Mouse (Mus musculus) heart, embryonic 13.5 days (tissue): ENCODE measurements around the gene Ss18l2. TPM values are rescaled to one million over a fixed set of nuclear protein-coding genes. Genes with fewer than 3 reads are reported as not detected.

Experiments used
- ATAC-seq: fragments of 200-750 bp; cut with Nextera tagmentation; 2 replicates; pipeline ENCODE4 v1.8.0; 2017; ENCODE audit warnings: moderate TSS enrichment; ENCODE audit not compliant: insufficient number of reproducible peaks, low FRiP score, low TSS enrichment; ENCODE audit errors: extremely low read depth
- H3K27ac ChIP-seq: fragments of 300-500 bp; sonication (generic); replicated peaks from 2 replicates; pipeline ENCODE4 v1.5.1; 2015; ENCODE audit warnings: moderate library complexity, mild to moderate bottlenecking, inconsistent platforms
- H3K27me3 ChIP-seq: fragments of 300-500 bp; sonication (generic); replicated peaks from 2 replicates; pipeline ENCODE4 v1.6.1; 2015; ENCODE audit warnings: mild to moderate bottlenecking, inconsistent platforms
- H3K36me3 ChIP-seq: fragments of 300-500 bp; sonication (generic); 2 replicates; pipeline ENCODE4 v1.6.1; 2015; ENCODE audit warnings: mild to moderate bottlenecking, inconsistent platforms
- H3K4me1 ChIP-seq: fragments of 300-500 bp; sonication (generic); 2 replicates; pipeline ENCODE4 v1.6.1; 2015; ENCODE audit warnings: inconsistent platforms
- H3K4me2 ChIP-seq: fragments of 300-500 bp; sonication (generic); 2 replicates; pipeline ENCODE4 v1.6.1; 2015; ENCODE audit warnings: inconsistent platforms, mild to moderate bottlenecking, moderate library complexity
- H3K4me3 ChIP-seq: fragments of 300-500 bp; sonication (generic); 2 replicates; pipeline ENCODE4 v1.5.1; 2015; ENCODE audit warnings: moderate library complexity, mild to moderate bottlenecking, inconsistent platforms
- H3K9ac ChIP-seq: fragments of 300-500 bp; sonication (generic); 2 replicates; pipeline ENCODE4 v1.6.1; 2015; ENCODE audit warnings: inconsistent platforms, mild to moderate bottlenecking, moderate library complexity
- H3K9me3 ChIP-seq: fragments of 300-500 bp; sonication (generic); 2 replicates; pipeline ENCODE4 v1.6.1; 2016; ENCODE audit warnings: inconsistent platforms
- WGBS: fragments of 180-500 bp; shearing (Covaris S2); methylation state at CpG from one replicate; pipeline ENCODE4 v1.1.7; 2015; ENCODE audit warnings: mixed read lengths; 5-methylcytosine and 5-hydroxymethylcytosine counted together
- polyA plus RNA-seq: library from polyadenylated mRNA; unstranded; fragments of >200 nt; fragmentation: Nextera tagmentation; extraction: Ambion mirVana; gene quantifications from 2 replicates; pipeline ENCODE4 v1.2.1, GENCODE M21; 2015

Gene Ss18l2
- polyA plus RNA-seq: 163 and 176 TPM in 2 replicates

- H3K36me3 ChIP-seq: peaks cover 19% of the 10 kb centered on the region
- peak; percentile 100 for ATAC-seq
- peaks cover 44% of the 10 kb centered on the region for H3K4me1 ChIP-seq
- H3K4me2 ChIP-seq: peak within 1 kb of the TSS; percentile 84
- 4% methylated on average over 37 of the region's 37 CpGs for WGBS
- no peaks in the 10 kb centered on the region for H3K9me3 ChIP-seq
- peak within 1 kb of the TSS; percentile 94 for H3K4me3 ChIP-seq
- no peaks in the 10 kb centered on the region for H3K27me3 ChIP-seq
- peak within 1 kb of the TSS; percentile 97 for H3K9ac ChIP-seq
- H3K27ac ChIP-seq: peak within 1 kb of the TSS; percentile 99
Measured at GRCm38 (mm10) chr9:121709898-121710583, at the start of gene Ss18l2. TSS of gene Ss18l2 (plus strand) at chr9:121710329.

- no peak overlapping the region for H3K27ac ChIP-seq
- no peak for ATAC-seq
- WGBS: 58% methylated on average over 6 of the region's 6 CpGs
- no peak overlapping the region for H3K4me3 ChIP-seq
- H3K9me3 ChIP-seq: no peaks in the 10 kb centered on the region
- H3K9ac ChIP-seq: no peak overlapping the region
- H3K4me2 ChIP-seq: no peak overlapping the region
- no peaks in the 10 kb centered on the region for H3K4me1 ChIP-seq
- H3K27me3 ChIP-seq: peaks cover 78% of the 10 kb centered on the region
- no peaks in the 10 kb centered on the region for H3K36me3 ChIP-seq
Measured at GRCm38 (mm10) chr9:121663467-121663866, 46.7 kb upstream of the Ss18l2 start.

- H3K4me2 ChIP-seq: no peak overlapping the region
- no peaks in the 10 kb centered on the region for H3K36me3 ChIP-seq
- ATAC-seq: no peak
- no peaks in the 10 kb centered on the region for H3K9me3 ChIP-seq
- 75% methylated on average over 5 of the region's 5 CpGs for WGBS
- no peak overlapping the region for H3K4me3 ChIP-seq
- H3K4me1 ChIP-seq: peaks cover 2% of the 10 kb centered on the region
- no peak overlapping the region for H3K9ac ChIP-seq
- no peak overlapping the region for H3K27ac ChIP-seq
- peaks cover 81% of the 10 kb centered on the region for H3K27me3 ChIP-seq
Measured at GRCm38 (mm10) chr9:121664104-121664503, 46.0 kb upstream of the Ss18l2 start.

GRCm38 (mm10) chr9:121666957-121667630 lies 43.0 kb upstream of the Ss18l2 start:
- Histone ChIP-seq H3K27ac (no peak overlapping the region), H3K4me2 (no peak overlapping the region), H3K36me3 (no peaks in the 10 kb centered on the region), H3K27me3 (peaks cover 89% of the 10 kb centered on the region), H3K9ac (no peak overlapping the region), H3K4me1 (peaks cover 28% of the 10 kb centered on the region), H3K9me3 (no peaks in the 10 kb centered on the region), H3K4me3 (no peak overlapping the region)
- WGBS: 68% methylated on average over 16 of the region's 16 CpGs
- no peak for ATAC-seq

GRCm38 (mm10) chr9:121667822-121668221 lies 42.3 kb upstream of the Ss18l2 start:
- no peak overlapping the region for H3K4me3 ChIP-seq
- no peaks in the 10 kb centered on the region for H3K36me3 ChIP-seq
- peaks cover 35% of the 10 kb centered on the region for H3K4me1 ChIP-seq
- 78% methylated on average over 11 of the region's 11 CpGs for WGBS
- H3K4me2 ChIP-seq: no peak overlapping the region
- H3K27me3 ChIP-seq: peaks cover 82% of the 10 kb centered on the region
- ATAC-seq: no peak
- no peak overlapping the region for H3K27ac ChIP-seq
- no peak overlapping the region for H3K9ac ChIP-seq
- H3K9me3 ChIP-seq: no peaks in the 10 kb centered on the region

GRCm38 (mm10) chr9:121669348-121669791 lies 40.8 kb upstream of the Ss18l2 start:
- WGBS: under 1% methylated on average over 28 of the region's 28 CpGs
- Histone ChIP-seq H3K36me3 (no peaks in the 10 kb centered on the region), H3K27me3 (peaks cover 67% of the 10 kb centered on the region), H3K4me1 (peaks cover 39% of the 10 kb centered on the region), H3K4me2 (peak overlapping the region; percentile 74), H3K9me3 (no peaks in the 10 kb centered on the region), H3K4me3 (peak overlapping the region; percentile 47), H3K9ac (peak overlapping the region; percentile 72), H3K27ac (no peak overlapping the region)
- ATAC-seq: no peak

GRCm38 (mm10) chr9:121671300-121671699 lies 38.8 kb upstream of the Ss18l2 start:
- H3K27me3 ChIP-seq: peaks cover 48% of the 10 kb centered on the region
- peaks cover 39% of the 10 kb centered on the region for H3K4me1 ChIP-seq
- H3K9ac ChIP-seq: no peak overlapping the region
- 29% methylated on average over 7 of the region's 7 CpGs for WGBS
- H3K4me2 ChIP-seq: no peak overlapping the region
- H3K27ac ChIP-seq: no peak overlapping the region
- no peak overlapping the region for H3K4me3 ChIP-seq
- H3K36me3 ChIP-seq: no peaks in the 10 kb centered on the region
- no peaks in the 10 kb centered on the region for H3K9me3 ChIP-seq
- ATAC-seq: no peak

- Histone ChIP-seq H3K4me3 (no peak overlapping the region), H3K27me3 (peaks cover 38% of the 10 kb centered on the region), H3K9ac (0 out of 2 replicates have a peak overlapping the region, but pooled peaks have one; percentile 7), H3K4me1 (peaks cover 44% of the 10 kb centered on the region), H3K9me3 (no peaks in the 10 kb centered on the region), H3K27ac (peak overlapping the region; percentile 36), H3K36me3 (no peaks in the 10 kb centered on the region), H3K4me2 (no peak overlapping the region; the same call in 1 of the 2 replicates)
- WGBS: 31% methylated on average over 5 of the region's 5 CpGs
- ATAC-seq: no peak
Measured at GRCm38 (mm10) chr9:121672311-121672710, 37.8 kb upstream of the Ss18l2 start.

GRCm38 (mm10) chr9:121673716-121674115 lies 36.4 kb upstream of the Ss18l2 start:
- no peak overlapping the region for H3K4me2 ChIP-seq
- no peak for ATAC-seq

GRCm38 (mm10) chr9:121675011-121675410 lies 35.1 kb upstream of the Ss18l2 start:
- no peak for ATAC-seq
- Histone ChIP-seq H3K27me3 (peaks cover 17% of the 10 kb centered on the region), H3K4me3 (no peak overlapping the region), H3K27ac (no peak overlapping the region), H3K4me2 (no peak overlapping the region), H3K4me1 (peaks cover 39% of the 10 kb centered on the region), H3K9ac (no peak overlapping the region), H3K36me3 (no peaks in the 10 kb centered on the region), H3K9me3 (no peaks in the 10 kb centered on the region)
- WGBS: 74% methylated on average over 9 of the region's 9 CpGs

More at GRCm38 (mm10) chr9:121673716-121674115, 36.4 kb upstream of the Ss18l2 start:
- Histone ChIP-seq H3K9me3 (no peaks in the 10 kb centered on the region), H3K27ac (no peak overlapping the region), H3K9ac (no peak overlapping the region), H3K4me3 (no peak overlapping the region), H3K27me3 (peaks cover 24% of the 10 kb centered on the region), H3K36me3 (no peaks in the 10 kb centered on the region), H3K4me1 (peaks cover 50% of the 10 kb centered on the region)
- 91% methylated on average over 5 of the region's 5 CpGs for WGBS

GRCm38 (mm10) chr9:121675556-121675955 lies 34.6 kb upstream of the Ss18l2 start:
- Histone ChIP-seq H3K36me3 (no peaks in the 10 kb centered on the region), H3K27me3 (peaks cover 11% of the 10 kb centered on the region), H3K9ac (no peak overlapping the region), H3K4me2 (no peak overlapping the region), H3K4me3 (no peak overlapping the region), H3K9me3 (no peaks in the 10 kb centered on the region), H3K27ac (no peak overlapping the region), H3K4me1 (peaks cover 34% of the 10 kb centered on the region)
- ATAC-seq: no peak
- WGBS: 83% methylated on average over 2 of the region's 2 CpGs
